Mouse (Mus musculus) liver (tissue): ENCODE data around the gene Inhba.

Experiments used
- DNase-seq: peaks from one replicate; pipeline ENCODE4 v3.0.0-alpha.2; 2020; ENCODE audit warnings: mixed read lengths

Inhba gene

DNA sequence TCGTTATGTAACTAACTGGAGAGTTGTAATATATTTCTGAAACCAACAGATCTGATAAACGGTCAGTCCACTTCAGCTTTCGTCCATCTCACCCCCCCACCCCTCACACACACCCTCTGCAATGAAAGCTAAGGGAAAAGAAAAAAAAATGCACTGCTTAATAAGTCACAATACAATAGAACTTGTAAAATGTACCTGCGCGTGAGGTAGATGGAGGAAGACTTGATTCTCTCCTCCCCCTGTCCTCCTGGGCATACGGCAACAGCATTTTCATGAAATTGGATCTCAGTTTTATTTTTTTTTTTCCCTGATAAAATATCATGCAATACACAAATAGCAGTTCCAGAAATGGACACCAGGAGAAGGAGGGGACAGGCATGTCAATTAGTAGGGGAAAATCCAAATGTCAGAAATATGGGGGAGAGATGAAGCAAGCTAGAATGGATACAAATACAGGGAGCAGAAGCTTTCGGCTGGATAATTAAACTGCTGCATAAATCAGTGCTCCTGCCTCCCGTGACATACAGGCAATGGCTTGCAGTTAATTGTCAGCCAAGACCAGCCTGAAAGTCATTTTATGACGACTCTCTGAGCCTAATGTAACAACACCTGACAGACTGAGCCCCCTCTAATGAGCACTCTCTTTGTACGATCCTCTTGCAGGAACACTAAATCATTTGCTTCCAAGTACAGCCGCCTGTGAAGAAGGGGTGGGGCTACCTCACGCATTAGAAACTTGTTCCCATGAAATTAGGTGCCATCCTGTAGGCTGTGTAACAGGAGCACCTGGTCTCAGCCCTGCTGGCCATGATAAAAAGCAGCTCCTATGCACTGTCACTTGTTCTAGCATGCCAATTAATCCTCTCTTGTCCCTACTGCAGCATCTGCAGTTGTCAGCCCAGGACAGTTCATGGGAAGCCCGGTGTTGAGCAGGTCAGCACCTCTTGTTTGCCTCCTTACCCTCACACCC lies 11.7 kb downstream of the Inhba start:
- DNase-seq, result no peak

DNA sequence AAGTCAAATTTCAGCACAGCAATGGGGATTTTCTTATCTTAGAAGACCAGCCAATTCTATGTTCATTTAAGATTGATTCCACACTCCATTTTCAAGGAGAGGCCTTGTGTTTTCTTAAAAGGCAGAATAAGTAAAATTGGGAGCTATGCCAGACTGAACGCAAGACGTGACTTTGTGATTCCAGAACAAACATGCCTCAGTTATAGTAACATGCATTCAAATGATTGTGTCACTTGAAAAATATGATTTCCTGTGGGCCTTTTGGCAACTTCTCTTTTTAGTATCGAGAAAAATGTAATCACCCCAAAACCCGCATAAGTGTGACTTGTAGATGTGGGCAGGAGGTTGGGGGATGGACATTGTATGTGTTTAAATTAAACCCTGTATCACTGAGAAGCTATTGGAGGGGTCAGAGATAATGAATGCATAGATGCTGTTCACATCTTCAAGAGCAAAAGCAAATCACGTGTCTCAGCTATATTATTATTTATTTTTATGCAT lies 19.0 kb downstream of the Inhba start:
- no peak for DNase-seq

DNA sequence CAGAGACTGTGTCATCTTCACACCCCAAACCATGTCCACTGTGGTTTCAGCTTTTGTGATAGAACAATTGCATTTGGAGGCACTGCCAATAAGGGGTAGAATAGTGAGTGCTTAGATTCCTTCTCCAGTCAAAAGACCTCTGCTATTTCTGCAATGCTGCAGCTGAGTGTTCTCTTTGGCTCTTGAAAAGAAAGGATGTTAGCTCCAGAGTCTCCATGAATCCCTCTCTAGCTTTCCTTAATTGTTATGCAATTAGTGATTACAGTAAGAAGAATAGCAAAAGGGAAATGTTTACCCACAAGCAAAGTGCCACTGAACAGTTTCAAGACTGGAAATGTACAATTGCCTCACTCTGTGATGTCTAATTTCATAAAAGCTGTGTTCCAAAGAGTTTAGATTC lies 20.8 kb downstream of the Inhba start:
- no peak for DNase-seq

DNA sequence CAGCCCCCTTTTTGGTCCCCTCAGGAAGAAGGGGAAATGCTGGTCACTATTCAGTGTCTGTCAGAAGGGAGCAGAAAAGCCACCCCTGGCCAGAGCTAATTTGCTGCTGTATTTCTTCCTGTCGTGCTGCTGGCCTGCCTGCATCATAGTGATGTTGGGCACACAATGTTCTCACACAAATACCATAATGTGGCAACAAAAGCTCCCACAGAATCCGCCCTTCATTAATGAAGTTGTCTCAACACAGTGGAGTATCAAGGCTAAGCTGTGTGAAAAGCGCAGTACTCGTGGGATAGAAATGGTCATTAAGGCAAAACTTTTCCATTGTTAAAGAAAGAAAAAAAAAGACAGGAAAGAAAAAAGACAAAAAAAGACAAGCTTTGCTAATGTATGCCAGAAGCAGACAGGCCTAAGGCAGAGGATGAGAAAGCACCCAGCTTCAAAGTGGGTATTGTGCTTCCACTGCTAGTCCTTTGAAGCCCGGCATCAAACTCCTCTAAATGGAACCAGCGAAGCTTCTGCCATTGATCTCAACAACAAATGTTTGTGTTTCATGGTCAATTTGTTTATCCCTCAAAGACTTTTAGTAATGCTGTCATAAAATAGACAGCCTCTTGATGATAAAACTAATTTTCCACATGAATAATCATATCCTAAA lies 21.4 kb downstream of the Inhba start:
- no peak for DNase-seq

DNA sequence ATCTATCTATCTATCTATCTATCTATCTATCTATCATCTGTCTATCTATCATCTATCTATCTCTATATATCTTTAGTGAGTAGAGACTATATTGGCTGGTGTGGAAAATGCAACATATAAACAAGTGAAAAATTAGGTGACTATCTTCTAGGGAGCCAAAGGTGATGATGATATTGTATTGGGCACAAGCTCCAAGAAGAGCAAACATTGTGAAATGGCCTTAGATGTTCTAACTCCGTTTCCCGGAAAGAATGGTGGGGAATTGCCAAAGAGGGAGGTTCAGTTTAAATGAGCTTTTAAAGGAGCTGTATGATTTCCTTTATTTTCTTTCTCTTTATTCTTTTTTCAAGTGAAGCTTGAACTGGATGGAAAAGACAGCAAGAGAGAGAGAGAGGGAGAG lies 57.4 kb downstream of the Inhba start:
- no peak for DNase-seq

DNA sequence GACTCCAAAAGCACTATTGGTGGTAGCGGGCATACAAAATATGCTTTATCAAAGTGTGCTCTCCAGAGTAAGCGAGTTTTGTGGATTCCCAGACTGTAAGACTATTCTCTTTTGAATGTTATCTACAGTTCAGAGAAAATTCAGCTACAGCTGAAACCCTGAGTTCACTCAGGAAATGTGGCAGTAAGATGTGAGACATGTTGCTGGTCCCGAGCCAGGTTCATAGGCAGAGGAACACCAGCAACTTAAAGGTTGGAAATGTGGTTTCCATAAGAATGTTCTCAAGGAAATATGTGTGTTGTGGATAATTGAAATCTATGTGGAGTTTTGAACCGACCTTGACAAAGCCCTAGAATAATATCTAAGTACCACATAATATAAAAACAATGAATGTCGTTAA lies 65.6 kb downstream of the Inhba start:
- DNase-seq, result no peak

DNA sequence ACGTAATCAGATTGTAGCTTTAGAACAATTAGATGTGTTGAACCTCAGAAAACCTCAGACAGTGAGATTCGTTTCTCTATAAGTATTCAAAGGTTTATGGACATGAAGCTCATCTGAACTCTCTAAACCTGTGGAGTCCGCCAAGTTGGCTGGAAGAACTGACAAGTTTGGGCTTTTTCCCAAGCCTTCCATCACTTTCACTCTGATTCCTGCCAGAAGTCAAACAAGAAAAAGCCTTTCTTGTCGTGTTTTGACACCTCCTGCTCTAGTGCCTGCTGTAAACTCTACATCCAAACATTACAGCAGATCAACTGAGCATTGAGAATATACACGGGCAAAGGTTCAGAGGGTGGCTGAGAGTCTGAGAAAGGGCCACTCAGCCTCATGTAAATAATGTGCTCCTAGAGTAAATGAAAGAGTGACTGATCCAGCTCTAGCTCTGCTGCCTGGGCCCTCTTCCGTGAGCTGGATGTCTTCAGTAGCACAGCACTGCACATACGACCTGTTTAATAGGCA lies 66.6 kb downstream of the Inhba start:
- DNase-seq, result no peak

DNA sequence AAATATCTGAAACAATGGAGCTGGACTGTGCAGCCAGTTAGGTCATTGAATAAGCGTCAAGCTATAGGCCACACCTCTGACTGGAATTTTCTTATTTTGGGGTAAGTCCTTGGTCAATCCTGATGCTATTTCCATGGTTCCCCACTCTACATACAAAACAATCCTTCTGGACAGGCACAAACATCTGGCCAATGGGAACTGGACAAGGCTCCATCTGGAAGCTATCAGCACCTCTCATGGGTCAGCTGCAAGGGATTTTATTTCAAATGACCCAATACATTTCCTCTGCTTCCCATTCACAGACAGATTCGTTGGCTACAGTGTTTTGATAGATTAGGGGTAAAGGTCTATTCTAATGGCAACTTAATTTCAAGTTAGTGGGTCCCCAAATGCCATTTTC lies 68.6 kb downstream of the Inhba start:
- no peak for DNase-seq
